ENCODE assay signal across 10 mouse cellular contexts in the genomic region with DNA sequence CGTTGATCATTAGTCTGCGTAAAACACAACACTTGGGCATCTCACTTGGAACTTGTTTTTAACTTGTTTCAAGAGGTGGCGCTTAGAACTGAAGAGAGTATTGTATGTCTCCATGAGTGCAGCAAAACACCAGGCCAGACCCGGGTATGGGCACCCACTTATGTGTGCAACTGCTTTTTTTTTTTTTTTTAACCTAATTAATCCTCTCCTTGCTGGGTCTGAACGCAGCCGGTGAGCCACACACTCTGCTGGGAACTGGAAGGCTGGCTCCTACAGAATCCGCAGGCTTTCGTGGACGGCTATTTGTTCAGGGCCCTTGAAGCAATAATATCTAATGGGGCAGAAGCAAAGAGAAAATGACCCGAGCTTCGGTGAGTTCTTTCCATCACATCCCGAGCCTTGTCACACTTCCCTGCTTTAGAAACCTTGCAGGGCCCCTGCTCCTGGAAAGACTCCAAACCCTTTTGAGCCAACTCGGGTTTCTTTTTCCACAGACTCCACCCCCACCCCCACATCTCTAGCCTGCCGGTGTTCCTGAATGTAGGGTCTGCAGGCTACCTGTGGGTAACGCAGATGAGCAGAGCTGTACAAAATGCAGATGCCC. TPM values are rescaled to one million over a fixed set of nuclear protein-coding genes. Genes with fewer than 3 reads are reported as not detected.
DNase-seq lines count a peak whose midpoint lies in the region; ATAC-seq and TF ChIP-seq lines count a peak whose summit lies in the region.
"Had no signal": no experiment of that assay in that cellular context is flagged by ENCODE, and none has a peak within 500 bp of the region (broad histone marks: within the 10 kb centered on the region; RNA-seq: fewer than 3 reads in every experiment).

No protein-coding gene starts in this region.

- no peaks in the 10 kb centered on the region for H3K27me3 ChIP-seq in lung, embryonic 14.5 days (ENCODE audit: insufficient read depth, low read length)
- H3K27me3 ChIP-seq in lung, postnatal 0 days (replicated peaks; ENCODE audit: insufficient read depth, low read length) = no peaks in the 10 kb centered on the region
- no peaks in the 10 kb centered on the region for H3K27me3 ChIP-seq in hindbrain, postnatal 0 days (ENCODE audit: insufficient read depth, low read length)

- no peak overlapping the region for H3K4me3 ChIP-seq in lung, embryonic 14.5 days (ENCODE audit: low read depth, low read length)
- H3K4me3 ChIP-seq in lung, postnatal 0 days (ENCODE audit: low read depth, low read length) = no peak overlapping the region
- no peak overlapping the region for H3K4me3 ChIP-seq in hindbrain, postnatal 0 days (ENCODE audit: low read length)
- H3K4me3 ChIP-seq: layer of hippocampus, adult 2 months had no signal

- no peaks in the 10 kb centered on the region for H3K36me3 ChIP-seq in lung, embryonic 14.5 days (ENCODE audit: insufficient read depth)
- H3K36me3 ChIP-seq in lung, postnatal 0 days (ENCODE audit: insufficient read depth, low read length) = no peaks in the 10 kb centered on the region
- no peaks in the 10 kb centered on the region for H3K36me3 ChIP-seq in hindbrain, postnatal 0 days (ENCODE audit: insufficient read depth, low read length)

- H3K27ac ChIP-seq in lung, embryonic 14.5 days (ENCODE audit: low read depth) = peak overlapping the region; percentile 12; the same call in 1 of the 2 replicates
- H3K27ac ChIP-seq in lung, postnatal 0 days (ENCODE audit: low read length) = no peak overlapping the region
- peak overlapping the region; percentile 12; the same call in 1 of the 2 replicates for H3K27ac ChIP-seq in hindbrain, postnatal 0 days
- H3K27ac ChIP-seq: layer of hippocampus, adult 2 months had no signal

- 19% methylated on average over 15 of the region's 15 CpGs for WGBS in lung, embryonic 14.5 days
- 26% methylated on average over 15 of the region's 15 CpGs for WGBS in lung, postnatal 0 days
- 17% methylated on average over 15 of the region's 15 CpGs for WGBS in hindbrain, postnatal 0 days

- H3K9me3 ChIP-seq in lung, embryonic 14.5 days (ENCODE audit: low read depth, low read length) = no peaks in the 10 kb centered on the region
- no peaks in the 10 kb centered on the region for H3K9me3 ChIP-seq in lung, postnatal 0 days (ENCODE audit: low read length)
- H3K9me3 ChIP-seq in hindbrain, postnatal 0 days (ENCODE audit: low read length) = no peaks in the 10 kb centered on the region

- H3K9ac ChIP-seq in lung, embryonic 14.5 days = no peak overlapping the region
- H3K9ac ChIP-seq in lung, postnatal 0 days (replicated peaks; ENCODE audit: low read depth) = no peak overlapping the region
- no peak overlapping the region for H3K9ac ChIP-seq in hindbrain, postnatal 0 days (replicated peaks; ENCODE audit: low read length)

- H3K4me2 ChIP-seq in lung, embryonic 14.5 days = peak overlapping the region; percentile 46; the same call in 1 of the 2 replicates
- H3K4me2 ChIP-seq in lung, postnatal 0 days (replicated peaks; ENCODE audit: low read depth, low read length) = no peak overlapping the region
- H3K4me2 ChIP-seq in hindbrain, postnatal 0 days (ENCODE audit: low read depth, low read length) = 0 out of 2 replicates have a peak overlapping the region, but pooled peaks have one; percentile 14

- no peak for TF ChIP-seq EP300 in lung, postnatal 0 days (IDR thresholded peaks at IDR 0.05)

- H3K4me1 ChIP-seq in lung, embryonic 14.5 days (ENCODE audit: insufficient read depth) = peaks cover 8% of the 10 kb centered on the region; the same call in 1 of the 2 replicates
- H3K4me1 ChIP-seq in lung, postnatal 0 days (ENCODE audit: insufficient read depth, low read depth, low read length) = no peaks in the 10 kb centered on the region
- no peaks in the 10 kb centered on the region for H3K4me1 ChIP-seq in hindbrain, postnatal 0 days (ENCODE audit: insufficient read depth, low read length)

- ATAC-seq in lung, embryonic 14.5 days (ENCODE audit: insufficient read depth) = peak; percentile 69; the same call in 1 of the 2 replicates
- no peak for ATAC-seq in lung, postnatal 0 days
- ATAC-seq in hindbrain, postnatal 0 days = peak; percentile 51; the same call in 1 of the 2 replicates
- no peak for ATAC-seq in megakaryocyte, adult 5-6 weeks (ENCODE audit: poor library complexity, severe bottlenecking)

- TF ChIP-seq CTCF in lung, embryonic 14.5 days (IDR thresholded peaks at IDR 0.05; ENCODE audit: low read depth) = no peak
- TF ChIP-seq CTCF in lung, postnatal 0 days (IDR thresholded peaks at IDR 0.05) = no peak
- no peak for TF ChIP-seq CTCF in hindbrain, postnatal 0 days (IDR thresholded peaks at IDR 0.05; ENCODE audit: low read depth)

- DNase-seq in adrenal gland, postnatal 14 days = peak; percentile 31
- no peak for DNase-seq in adrenal gland, adult 18-20 months (ENCODE audit: low spot score in 2 of 2)
- peak; percentile 79 for DNase-seq in lung, embryonic 14.5 days
- DNase-seq in lung, postnatal 0 days (ENCODE audit: low spot score) = no peak
- peak; percentile 56 for DNase-seq in hindbrain, postnatal 0 days (ENCODE audit: low spot score)
- peak; percentile 39 for DNase-seq in retina, embryonic 14.5 days (ENCODE audit: low spot score)
- no peak for DNase-seq in urinary bladder, adult 2 months (ENCODE audit: low spot score)

RNA-seq across cellular contexts. Expression of a gene that starts 20.8 kb away (rescaled TPM):
- total RNA-seq in adrenal gland, postnatal 14 days (2021) = 43.0 and 46.3 TPM in 2 replicates
- total RNA-seq in adrenal gland, adult 18-20 months (2021) = 10 to 100 TPM; 25.2 to 48.5 TPM
- 36.4 and 38.8 TPM in 2 replicates for polyA plus RNA-seq in lung, embryonic 14.5 days (2014; fragmentation: Nextera tagmentation; extraction: Ambion mirVana)
- polyA plus RNA-seq in lung, postnatal 0 days (2015; fragmentation: Nextera tagmentation; extraction: Ambion mirVana) = 13.7 and 14.1 TPM in 2 replicates
- 43.9 and 45.5 TPM in 2 replicates for total RNA-seq in hindbrain, postnatal 0 days (2014; rRNA removed)
- 6.8 and 8.1 TPM in 2 replicates for polyA plus RNA-seq in hindbrain, postnatal 0 days (2015; fragmentation: Nextera tagmentation; extraction: Ambion mirVana)
- total RNA-seq in megakaryocyte, adult 5-6 weeks (2015) = 0.07 TPM in 1 of 2 replicates, not detected in the other
- total RNA-seq in megakaryocyte, adult 5-6 weeks (2017) = not detected in 2 replicates
- polyA plus RNA-seq in urinary bladder, adult 2 months (2012; rRNA removed) = 23.5 and 30.1 TPM in 2 replicates
- total RNA-seq: monocyte, adult 5-6 weeks had no signal

Comparison
In these comparisons a context has a peak if more than half of its experiments do, and no peak if none do; other contexts are left out.
1. DNase-seq: peak in adrenal gland, postnatal 14 days (single experiment), lung, embryonic 14.5 days (single experiment), hindbrain, postnatal 0 days (single experiment) and retina, embryonic 14.5 days (single experiment); none in adrenal gland, adult 18-20 months (0 of 2), lung, postnatal 0 days (single experiment) and urinary bladder, adult 2 months (single experiment).
2. ATAC-seq: peak in lung, embryonic 14.5 days (single experiment) and hindbrain, postnatal 0 days (single experiment); none in lung, postnatal 0 days (single experiment) and megakaryocyte, adult 5-6 weeks (single experiment).
3. RNA of a gene that starts 20.8 kb away (total RNA-seq): 25.2 to 48.5 TPM in adrenal gland, adult 18-20 months, 43.9 to 45.5 TPM in hindbrain, postnatal 0 days and 43.0 to 46.3 TPM in adrenal gland, postnatal 14 days; 0.07 TPM in megakaryocyte, adult 5-6 weeks; every median in the first group is over 10 times any median in the second.